Mouse (Mus musculus) lung, postnatal 14 days (tissue): Measurements from ENCODE around the gene Ttc7b.

Experiments used
- DNase-seq: peaks from one replicate; pipeline ENCODE4 v3.0.0; 2021

Ttc7b gene

DNA sequence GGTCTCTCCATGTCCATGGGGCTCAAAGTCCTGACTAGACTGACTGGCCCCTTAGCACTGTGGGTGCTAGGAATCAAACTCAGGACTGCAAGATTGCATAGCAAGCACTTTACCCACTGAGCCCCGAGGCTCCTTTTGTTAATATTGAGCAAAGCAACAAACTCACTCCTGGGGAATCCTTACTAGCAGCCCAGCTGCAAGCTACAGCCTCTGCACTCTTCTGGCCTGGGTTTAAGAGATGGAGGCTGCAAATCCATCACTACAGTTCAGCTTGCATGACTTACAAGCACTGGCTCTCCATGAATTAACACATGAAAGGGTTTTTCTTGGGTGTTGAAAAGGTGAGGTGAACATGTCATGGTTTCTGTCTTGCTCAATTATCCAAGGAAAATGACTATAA lies 142.8 kb downstream of the Ttc7b start:
- DNase-seq: no peak

DNA sequence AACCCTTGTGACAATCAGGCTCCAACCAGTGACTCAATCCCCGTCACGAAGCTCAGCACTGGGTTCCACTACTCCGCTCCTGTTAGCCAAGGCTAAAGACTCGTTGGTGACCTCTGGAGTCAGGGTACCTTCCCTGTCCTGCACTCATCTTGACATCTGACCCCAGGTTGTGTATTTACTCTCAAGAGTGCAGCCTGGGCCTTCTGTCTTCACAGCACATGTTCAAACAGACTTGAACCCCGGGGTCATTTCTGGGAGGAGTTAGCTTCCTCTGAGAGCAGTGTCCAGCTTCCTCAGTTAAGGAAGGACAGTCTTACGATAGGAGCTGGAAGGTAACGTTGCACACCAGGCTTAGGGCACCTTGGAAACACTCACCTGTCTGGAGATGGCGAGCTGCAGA lies 144.8 kb downstream of the Ttc7b start:
- DNase-seq: no peak

DNA sequence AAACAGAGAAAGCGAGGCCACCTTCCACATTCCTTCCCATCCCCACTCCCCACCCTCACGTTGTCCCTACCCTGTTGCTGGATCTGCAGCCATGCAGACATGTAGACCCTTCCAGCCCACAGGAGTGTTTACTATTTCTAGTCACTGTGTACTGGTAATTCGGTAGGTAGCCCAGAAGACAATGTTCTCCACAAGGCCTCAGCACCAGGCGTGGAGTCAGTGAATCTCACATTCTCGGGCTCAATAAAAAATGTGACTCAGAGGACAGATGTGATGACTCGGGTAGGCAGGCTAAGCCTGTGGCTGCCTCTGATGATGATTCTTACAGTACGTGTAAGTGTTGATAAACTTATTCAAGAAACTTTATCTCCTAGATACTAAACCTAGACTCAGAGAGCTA lies 147.8 kb downstream of the Ttc7b start:
- no peak for DNase-seq

- no peak for DNase-seq
Observed at GRCm38 (mm10) chr12:100372015-100372414, 148.6 kb downstream of the Ttc7b start.

DNA sequence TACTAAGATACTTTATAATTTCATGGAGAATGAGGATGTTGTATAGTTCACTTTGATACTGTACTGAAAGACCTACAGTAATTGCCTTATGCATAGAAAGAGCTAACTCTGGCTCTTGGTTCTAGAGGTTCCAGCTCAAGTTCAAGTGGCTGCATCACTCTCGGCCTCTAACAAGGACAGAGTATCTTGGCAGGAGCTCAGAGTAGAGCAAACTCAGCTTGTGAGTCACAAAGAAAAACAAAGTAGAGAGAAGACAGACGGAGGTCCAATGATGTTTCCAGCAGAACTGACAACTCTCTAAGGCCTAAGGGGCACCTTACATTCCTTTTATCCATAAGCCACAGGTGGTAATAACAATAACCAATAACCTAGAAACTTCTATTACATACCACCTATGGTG lies 150.8 kb downstream of the Ttc7b start:
- no peak for DNase-seq

DNA sequence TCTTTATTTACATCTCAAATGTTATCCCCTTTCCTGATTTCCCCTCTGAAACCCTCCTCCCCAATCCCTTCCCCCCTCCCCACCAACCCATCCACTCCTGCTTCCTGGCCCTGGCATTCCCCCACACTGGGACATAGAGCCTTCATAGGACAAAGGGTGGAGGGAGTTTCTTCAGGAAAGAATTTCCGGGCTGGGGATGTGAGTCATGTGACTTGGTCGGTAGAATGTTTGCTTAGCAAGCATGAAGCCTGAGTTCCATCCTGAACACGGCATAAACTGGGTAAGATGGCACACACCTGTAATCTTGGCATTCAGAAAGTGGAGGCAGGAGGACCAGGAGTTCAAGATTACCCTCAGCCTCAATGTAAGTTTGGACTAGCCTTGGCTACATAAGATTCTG lies 151.4 kb downstream of the Ttc7b start:
- DNase-seq: no peak

- DNase-seq: no peak
Observed at GRCm38 (mm10) chr12:100361330-100361729, 159.3 kb downstream of the Ttc7b start.

- DNase-seq: no peak
Observed at GRCm38 (mm10) chr12:100358040-100358620, 162.5 kb downstream of the Ttc7b start.

- DNase-seq: no peak
Observed at GRCm38 (mm10) chr12:100356407-100356806, 164.2 kb downstream of the Ttc7b start.

- DNase-seq: no peak
Observed at GRCm38 (mm10) chr12:100355565-100355964, 165.1 kb downstream of the Ttc7b start.

DNA sequence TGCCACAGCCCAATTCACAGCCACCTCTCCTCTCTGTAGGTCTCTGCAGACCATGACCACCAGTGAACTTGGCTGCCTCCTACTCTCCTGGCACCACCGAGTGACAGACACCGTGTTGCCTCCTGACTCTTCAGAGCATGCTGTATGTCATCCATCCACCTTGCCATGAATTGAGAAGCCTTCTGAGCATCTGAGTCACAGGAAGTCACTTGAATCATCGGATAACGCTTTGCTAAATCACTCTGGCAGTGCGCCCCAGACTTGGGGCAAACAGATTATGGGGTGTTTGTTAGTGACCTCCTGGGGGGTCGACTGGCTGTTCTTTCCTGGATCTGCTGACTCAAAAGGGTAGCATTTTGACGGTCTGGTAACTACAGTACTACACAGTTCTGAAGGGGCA lies 166.7 kb downstream of the Ttc7b start:
- no peak for DNase-seq

GRCm38 (mm10) chr12:100353075-100353782 lies 167.4 kb downstream of the Ttc7b start:
- DNase-seq: no peak

- no peak for DNase-seq
Observed at GRCm38 (mm10) chr12:100352094-100352493, 168.5 kb downstream of the Ttc7b start.

DNA sequence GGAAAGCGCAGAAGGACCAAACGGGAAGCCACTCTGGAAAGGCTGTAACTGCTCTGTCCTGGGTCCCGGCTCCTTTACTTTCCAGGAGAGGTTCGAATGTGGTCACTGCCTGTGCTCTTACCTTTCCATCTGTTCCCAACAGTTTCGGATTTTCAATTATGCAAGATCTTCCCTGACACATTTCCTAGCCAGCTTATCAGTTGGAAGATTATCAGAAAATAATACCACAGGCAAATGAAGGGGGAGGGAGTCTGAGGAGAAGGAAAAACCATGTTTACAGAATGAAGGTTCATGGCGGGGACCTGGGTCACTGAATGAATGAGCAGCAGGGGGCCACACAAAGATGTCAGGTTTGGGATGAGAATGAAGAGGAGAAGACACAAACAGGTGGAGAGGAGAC lies 177.1 kb downstream of the Ttc7b start:
- DNase-seq: no peak

- no peak for DNase-seq
Observed at GRCm38 (mm10) chr12:100341614-100342013, 179.0 kb downstream of the Ttc7b start.

- no peak for DNase-seq
Observed at GRCm38 (mm10) chr12:100340901-100341460, 179.6 kb downstream of the Ttc7b start.

DNA sequence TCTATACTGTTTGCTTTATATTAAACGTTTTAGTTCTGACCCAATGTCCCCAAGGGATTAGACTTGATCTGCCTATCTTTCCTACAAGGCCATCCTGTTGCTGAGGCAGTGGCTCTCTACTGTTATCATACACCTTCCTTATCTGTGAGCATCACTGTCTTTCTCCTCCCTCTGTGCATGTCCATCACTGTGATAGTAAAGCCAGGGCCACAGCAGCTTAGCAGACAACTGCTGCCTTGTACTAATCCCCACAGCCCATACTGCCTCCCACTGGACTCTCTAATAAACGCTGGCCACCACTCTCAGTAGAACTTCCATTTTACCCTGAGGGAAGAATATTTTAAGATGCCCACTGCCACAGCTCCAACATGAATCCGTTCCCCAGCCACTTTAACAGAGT lies 182.6 kb downstream of the Ttc7b start:
- peak; percentile 18 for DNase-seq

DNA sequence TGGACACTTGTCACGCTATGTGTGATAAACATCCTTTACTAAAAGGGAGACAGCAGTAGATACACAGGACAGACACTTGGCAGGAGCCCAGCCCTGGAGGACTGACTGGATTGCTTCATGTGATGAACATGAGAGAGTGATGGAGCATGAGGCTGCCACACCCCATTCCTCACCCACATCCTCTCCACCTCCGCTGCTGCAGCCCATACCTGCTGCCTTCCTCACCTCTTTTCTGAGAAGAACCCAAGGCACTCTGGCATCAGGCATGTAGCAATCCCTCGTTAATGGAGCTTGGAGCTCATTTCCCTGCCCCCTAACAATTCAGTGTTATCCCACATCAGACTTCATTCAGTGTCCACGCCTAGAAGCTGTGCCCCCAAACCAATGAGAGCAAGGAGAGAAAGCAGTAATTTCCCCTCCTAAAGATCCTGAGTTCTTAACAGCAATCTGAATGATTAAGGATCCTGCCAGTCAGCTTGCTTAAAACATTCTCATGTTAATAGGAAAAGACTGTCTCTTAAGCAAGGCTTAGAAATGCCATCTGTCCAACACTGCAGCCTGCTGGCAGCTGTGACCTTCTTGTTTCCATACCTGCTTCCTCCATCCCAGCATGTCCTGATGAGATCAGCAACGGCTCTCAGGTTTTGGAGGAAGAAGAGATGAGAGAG lies 183.1 kb downstream of the Ttc7b start:
- peak; percentile 24 for DNase-seq

- no peak for DNase-seq
Observed at GRCm38 (mm10) chr12:100336241-100336640, 184.4 kb downstream of the Ttc7b start.

DNA sequence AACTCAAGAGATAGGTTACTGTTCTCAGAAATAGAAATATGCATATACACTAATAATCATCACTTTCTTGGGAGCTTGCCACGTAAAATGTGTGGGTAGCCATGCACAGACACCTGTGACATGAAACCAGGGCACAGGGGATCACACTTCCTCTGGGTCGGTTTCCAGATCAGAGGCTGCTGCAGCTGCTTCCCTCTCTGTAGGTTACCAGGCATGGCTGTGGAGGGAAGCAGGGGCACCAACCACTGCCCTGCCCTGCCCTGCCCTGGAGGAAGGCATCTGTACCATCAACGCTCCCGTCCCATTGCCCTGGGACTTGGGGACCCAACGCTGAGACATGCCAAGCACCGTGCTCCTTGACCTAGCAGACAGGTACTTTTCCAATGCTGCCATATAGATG lies 188.8 kb downstream of the Ttc7b start:
- DNase-seq: no peak

- DNase-seq: no peak
Observed at GRCm38 (mm10) chr12:100330234-100330633, 190.4 kb downstream of the Ttc7b start.

- no peak for DNase-seq
Observed at GRCm38 (mm10) chr12:100328998-100329397, 191.6 kb downstream of the Ttc7b start.

GRCm38 (mm10) chr12:100328557-100328956 lies 192.1 kb downstream of the Ttc7b start:
- DNase-seq: no peak

DNA sequence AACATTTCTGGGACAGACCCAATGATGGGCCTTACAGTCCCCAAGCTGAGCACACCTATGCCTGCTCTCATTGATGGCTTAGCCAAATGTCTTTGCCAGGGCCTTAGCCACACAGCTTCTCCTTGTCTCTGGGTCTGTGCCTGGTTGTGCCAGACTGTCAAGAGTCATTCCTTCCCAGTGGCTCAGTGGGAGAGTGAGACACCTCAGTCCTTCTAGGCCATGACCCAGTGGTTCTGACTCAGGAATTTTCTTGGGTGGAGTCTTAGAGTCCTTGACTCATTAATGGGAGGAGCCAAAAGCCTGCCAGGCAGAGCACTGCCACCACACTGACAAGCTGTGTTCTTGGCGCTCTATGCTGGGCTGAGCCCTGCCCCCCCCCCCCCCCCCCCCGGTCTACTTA lies 193.9 kb downstream of the Ttc7b start:
- no peak for DNase-seq
